Mouse (Mus musculus): ENCODE measurements at regions not wholly inside any gene's neighbourhood (a gene's known extent, or its start where the extent isn't known, plus 50 kb on each side); places are given as distances from the start of the nearest gene placed in this dataset.

DNA sequence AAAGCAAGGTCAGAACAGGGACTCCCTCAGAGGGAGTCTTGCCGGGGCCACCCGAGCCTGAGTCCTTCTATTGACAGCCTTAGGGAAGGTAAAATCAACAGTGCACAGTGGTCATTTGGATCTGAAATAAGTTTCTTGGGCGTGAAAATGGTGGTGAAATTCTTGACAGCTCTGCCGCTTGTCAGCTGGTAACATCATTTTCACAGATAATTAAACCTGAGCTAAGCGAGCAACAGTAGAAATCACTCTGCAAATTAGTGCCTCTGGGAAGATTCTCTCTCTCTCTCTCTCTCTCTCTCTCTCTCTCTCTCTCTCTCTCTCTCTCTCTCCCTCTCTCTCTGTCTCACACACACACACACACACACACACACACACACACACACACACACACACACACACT lies 123.4 kb upstream of the Tspan2 start:
- Histone ChIP-seq H3K27ac (ENCODE audit: insufficient read depth, low read length) (no peak overlapping the region), H3K4me1 (ENCODE audit: control insufficient read depth, insufficient read depth, low read length) (no peaks in the 10 kb centered on the region)
- TF ChIP-seq CTCF (IDR thresholded peaks at IDR 0.05; ENCODE audit: extremely low read depth, insufficient read depth, low read length) = no peak
- TF ChIP-seq POLR2A (IDR thresholded peaks at IDR 0.05; ENCODE audit: extremely low read depth, insufficient read depth, low read length) = no peak

GRCm38 (mm10) chr3:102611398-102612366 lies 122.6 kb upstream of the Tspan2 start:
- Histone ChIP-seq H3K4me1 (ENCODE audit: control insufficient read depth, insufficient read depth, low read length) (no peaks in the 10 kb centered on the region), H3K27ac (ENCODE audit: insufficient read depth, low read length) (no peak overlapping the region), H3K4me3 (ENCODE audit: insufficient read depth, low read length) (no peak overlapping the region)
- TF ChIP-seq CTCF (IDR thresholded peaks at IDR 0.05; ENCODE audit: extremely low read depth, insufficient read depth, low read length) = no peak
- no peak for TF ChIP-seq POLR2A (IDR thresholded peaks at IDR 0.05; ENCODE audit: extremely low read depth, insufficient read depth, low read length)

More for the DNA sequence above, 123.4 kb upstream of the Tspan2 start:
- H3K4me3 ChIP-seq (ENCODE audit: insufficient read depth, low read length) = no peak overlapping the region

DNA sequence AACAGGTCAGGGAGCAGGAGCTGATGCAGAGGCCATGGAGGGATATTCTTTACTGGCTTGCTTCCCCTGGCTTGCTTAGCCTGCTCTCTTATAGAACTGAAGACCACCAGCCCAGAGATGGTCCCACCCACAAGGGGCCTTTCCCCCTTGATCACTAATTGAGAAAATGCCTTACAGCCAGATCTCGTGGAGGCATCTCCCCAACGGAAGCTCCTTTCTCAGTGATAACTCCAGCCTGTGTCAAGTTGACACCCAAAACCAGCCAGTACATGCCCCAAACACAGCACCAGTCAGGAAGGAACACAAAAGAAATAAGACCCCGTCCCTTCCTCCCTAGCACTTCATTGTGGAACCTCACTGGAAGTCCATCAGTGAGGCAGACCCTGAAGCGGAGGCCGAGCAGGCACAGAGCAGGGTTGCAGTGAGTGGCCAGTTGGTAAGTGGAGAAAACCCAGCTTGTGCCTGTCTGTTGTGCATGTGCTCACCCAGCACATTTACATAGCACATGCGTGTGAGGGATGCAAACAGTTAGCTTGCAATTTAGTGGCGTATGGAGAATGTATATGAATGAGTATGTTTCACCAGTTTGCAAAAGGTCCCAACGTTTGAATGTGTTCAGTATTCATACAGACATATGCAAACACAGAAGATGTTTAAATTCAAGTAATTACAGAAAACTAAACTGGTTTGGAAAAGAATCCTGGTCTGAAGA lies 114.5 kb upstream of the Tspan2 start:
- Histone ChIP-seq H3K27ac (ENCODE audit: insufficient read depth, low read length) (no peak overlapping the region), H3K4me3 (ENCODE audit: insufficient read depth, low read length) (no peak overlapping the region), H3K4me1 (ENCODE audit: control insufficient read depth, insufficient read depth, low read length) (no peaks in the 10 kb centered on the region)
- TF ChIP-seq POLR2A (IDR thresholded peaks at IDR 0.05; ENCODE audit: extremely low read depth, insufficient read depth, low read length) (no peak), CTCF (IDR thresholded peaks at IDR 0.05; ENCODE audit: extremely low read depth, insufficient read depth, low read length) (no peak)

GRCm38 (mm10) chr3:102636076-102636475 lies 98.3 kb upstream of the Tspan2 start:
- TF ChIP-seq POLR2A (IDR thresholded peaks at IDR 0.05; ENCODE audit: extremely low read depth, insufficient read depth, low read length) (no peak), CTCF (IDR thresholded peaks at IDR 0.05; ENCODE audit: extremely low read depth, insufficient read depth, low read length) (no peak)
- Histone ChIP-seq H3K4me3 (ENCODE audit: insufficient read depth, low read length) (no peak overlapping the region), H3K4me1 (ENCODE audit: control insufficient read depth, insufficient read depth, low read length) (no peaks in the 10 kb centered on the region), H3K27ac (ENCODE audit: insufficient read depth, low read length) (no peak overlapping the region)

DNA sequence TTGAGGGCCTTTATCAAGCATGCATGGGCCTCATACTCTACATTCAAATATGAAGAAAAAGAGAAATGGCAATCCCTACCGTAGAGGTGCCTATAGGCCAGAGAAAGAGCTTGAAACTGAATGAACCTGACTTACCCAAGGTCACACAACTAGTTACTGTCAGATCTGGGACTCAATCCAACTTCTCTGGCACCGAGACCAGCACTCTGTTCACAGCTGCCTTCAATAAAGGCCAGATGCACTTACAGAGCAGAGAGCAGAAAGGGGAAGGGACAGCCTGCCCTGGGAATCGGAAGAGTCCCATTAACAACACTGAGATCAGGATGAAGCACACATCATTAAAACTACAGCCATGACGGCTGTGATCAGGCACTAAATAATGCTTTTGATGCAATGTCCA lies 97.7 kb upstream of the Tspan2 start:
- no peak overlapping the region for H3K27ac ChIP-seq (ENCODE audit: insufficient read depth, low read length)
- TF ChIP-seq POLR2A (IDR thresholded peaks at IDR 0.05; ENCODE audit: extremely low read depth, insufficient read depth, low read length) (no peak), CTCF (IDR thresholded peaks at IDR 0.05; ENCODE audit: extremely low read depth, insufficient read depth, low read length) (no peak)
- H3K4me3 ChIP-seq (ENCODE audit: insufficient read depth, low read length) = no peak overlapping the region
- H3K4me1 ChIP-seq (ENCODE audit: control insufficient read depth, insufficient read depth, low read length) = no peaks in the 10 kb centered on the region

DNA sequence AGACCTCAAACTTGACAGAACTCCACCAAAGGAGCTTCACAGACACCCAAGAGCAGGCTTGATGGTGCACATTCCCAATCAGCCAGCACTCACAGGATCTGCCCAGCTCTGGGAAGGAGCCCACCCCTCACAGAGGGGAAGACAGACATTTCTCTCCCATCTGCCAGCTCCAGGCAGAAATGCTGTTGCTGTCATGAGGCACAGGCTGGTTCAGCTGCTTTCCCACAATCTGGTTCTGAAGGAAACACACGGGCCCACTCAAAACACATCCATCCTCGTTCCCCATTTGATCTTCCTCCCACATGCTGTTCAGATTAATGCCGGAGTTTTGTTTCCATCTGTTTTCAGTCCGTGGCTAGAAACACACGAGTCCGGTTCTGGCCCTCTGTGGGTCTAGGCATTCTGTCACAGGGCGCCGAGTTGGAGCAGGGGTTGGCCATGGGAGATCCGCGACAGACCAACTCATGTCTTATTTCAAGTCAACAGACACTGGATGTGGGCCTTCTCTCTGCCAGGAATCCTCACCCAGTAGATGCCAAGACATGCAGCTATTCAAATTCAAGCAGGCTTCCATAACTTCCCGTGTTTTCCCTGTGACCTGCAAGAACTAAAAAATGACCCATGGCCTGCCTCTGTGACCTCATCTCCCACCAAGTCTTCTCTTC lies 89.9 kb upstream of the Tspan2 start:
- no peak overlapping the region for H3K4me3 ChIP-seq (ENCODE audit: insufficient read depth, low read length)
- TF ChIP-seq CTCF (IDR thresholded peaks at IDR 0.05; ENCODE audit: extremely low read depth, insufficient read depth, low read length) (no peak), POLR2A (IDR thresholded peaks at IDR 0.05; ENCODE audit: extremely low read depth, insufficient read depth, low read length) (no peak)
- no peak overlapping the region for H3K27ac ChIP-seq (ENCODE audit: insufficient read depth, low read length)
- H3K4me1 ChIP-seq (ENCODE audit: control insufficient read depth, insufficient read depth, low read length) = no peaks in the 10 kb centered on the region

- no peak overlapping the region for H3K4me3 ChIP-seq (ENCODE audit: insufficient read depth, low read length)
- no peak overlapping the region for H3K27ac ChIP-seq (ENCODE audit: insufficient read depth, low read length)
- no peaks in the 10 kb centered on the region for H3K4me1 ChIP-seq (ENCODE audit: control insufficient read depth, insufficient read depth, low read length)
- TF ChIP-seq CTCF (IDR thresholded peaks at IDR 0.05; ENCODE audit: extremely low read depth, insufficient read depth, low read length) (no peak), POLR2A (IDR thresholded peaks at IDR 0.05; ENCODE audit: extremely low read depth, insufficient read depth, low read length) (no peak)
Observed at GRCm38 (mm10) chr3:102648450-102648849, 85.9 kb upstream of the Tspan2 start.

DNA sequence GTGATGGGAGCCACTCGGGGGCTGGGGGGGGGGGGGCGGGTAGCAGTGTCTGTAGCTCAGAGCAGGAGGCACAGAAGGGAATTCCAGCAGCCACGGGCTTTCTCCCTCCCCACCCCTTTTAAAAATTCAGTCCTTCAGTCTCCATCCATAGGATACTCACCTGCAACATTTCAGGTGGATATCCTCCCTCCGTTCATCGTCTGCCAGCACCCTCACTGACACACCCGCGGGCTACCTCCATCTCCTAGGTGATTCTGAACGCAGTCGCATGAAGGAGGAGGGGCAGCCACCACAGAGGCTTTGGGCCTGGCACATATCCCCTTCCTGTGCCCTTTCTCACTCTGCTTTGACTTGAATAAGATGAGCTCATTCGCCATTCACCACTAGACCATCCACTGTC lies 79.4 kb upstream of the Tspan2 start:
- Histone ChIP-seq H3K27ac (ENCODE audit: insufficient read depth, low read length) (no peak overlapping the region), H3K4me1 (ENCODE audit: control insufficient read depth, insufficient read depth, low read length) (no peaks in the 10 kb centered on the region), H3K4me3 (ENCODE audit: insufficient read depth, low read length) (no peak overlapping the region)
- no peak for TF ChIP-seq POLR2A (IDR thresholded peaks at IDR 0.05; ENCODE audit: extremely low read depth, insufficient read depth, low read length)
- no peak for TF ChIP-seq CTCF (IDR thresholded peaks at IDR 0.05; ENCODE audit: extremely low read depth, insufficient read depth, low read length)

DNA sequence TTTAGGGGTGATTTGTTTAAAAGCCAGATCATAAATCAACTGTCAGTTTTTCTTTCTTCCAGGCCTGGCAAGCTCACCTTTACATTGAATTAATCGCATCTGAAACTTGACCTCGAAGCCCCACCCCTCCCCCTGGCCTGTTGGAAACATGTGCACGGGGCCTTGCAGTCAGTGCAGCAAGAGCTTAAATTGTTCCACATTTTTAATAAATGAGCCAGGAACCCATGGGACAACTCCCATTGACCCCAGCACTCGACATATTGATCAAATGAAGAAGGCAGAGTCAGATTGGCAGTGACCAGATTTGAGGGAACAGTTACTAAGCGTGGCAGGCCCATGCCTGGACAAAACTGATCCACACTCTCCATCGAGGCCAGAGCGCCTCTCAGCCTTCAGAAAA lies 77.2 kb upstream of the Tspan2 start:
- no peak overlapping the region for H3K27ac ChIP-seq (ENCODE audit: insufficient read depth, low read length)
- H3K4me3 ChIP-seq (ENCODE audit: insufficient read depth, low read length) = no peak overlapping the region
- no peaks in the 10 kb centered on the region for H3K4me1 ChIP-seq (ENCODE audit: control insufficient read depth, insufficient read depth, low read length)
- TF ChIP-seq POLR2A (IDR thresholded peaks at IDR 0.05; ENCODE audit: extremely low read depth, insufficient read depth, low read length) (no peak), CTCF (IDR thresholded peaks at IDR 0.05; ENCODE audit: extremely low read depth, insufficient read depth, low read length) (no peak)
